Mouse (Mus musculus) cerebellum, adult 9-11 months (tissue): Measurements from ENCODE around the gene S100a16.

Source experiments
- DNase-seq: peaks from one replicate; pipeline ENCODE4 v3.0.0; 2022

Gene S100a16

DNA sequence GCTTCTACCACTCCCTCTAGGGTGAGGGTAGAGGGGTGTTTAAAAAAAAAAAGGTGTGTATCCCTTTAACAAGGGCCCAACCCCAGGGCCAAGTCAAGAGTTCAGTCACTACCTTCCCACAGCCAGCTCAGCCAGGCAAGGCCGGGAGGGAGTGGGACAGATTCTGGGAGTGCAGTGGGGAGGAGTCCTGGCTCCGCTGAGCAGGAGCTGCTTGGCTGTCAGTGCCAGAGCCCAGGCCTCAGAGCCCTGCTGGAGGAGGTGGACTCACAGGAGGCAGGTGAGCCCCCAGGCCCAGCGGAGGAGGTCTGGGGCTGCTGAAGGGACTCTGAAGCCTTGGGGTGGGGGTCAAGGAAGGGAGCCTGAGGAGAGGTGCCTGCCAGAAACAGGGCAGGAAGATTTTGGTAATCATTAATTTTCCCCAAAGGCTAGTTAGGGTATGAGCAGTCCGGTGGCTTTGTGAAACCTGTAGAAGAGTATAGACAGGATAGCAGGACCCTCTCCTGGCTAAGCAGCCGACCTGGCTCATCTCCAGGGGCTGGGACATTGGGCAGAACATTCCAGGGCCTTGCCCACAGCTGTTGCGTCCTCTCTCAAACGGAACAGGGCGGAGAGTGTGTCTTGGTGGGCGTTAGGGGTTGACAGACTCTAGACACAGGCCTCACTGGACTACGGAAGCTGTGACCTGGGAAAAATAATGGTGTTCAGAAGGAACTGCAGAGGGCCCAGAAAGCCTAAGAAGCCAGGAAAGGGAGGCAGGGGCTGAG, at the start of gene S100a16:
Gene S100a16, plus strand, starts transcription at position 114 of the 764 bp plus-strand sequence.
- peak; percentile 81 for DNase-seq

DNA sequence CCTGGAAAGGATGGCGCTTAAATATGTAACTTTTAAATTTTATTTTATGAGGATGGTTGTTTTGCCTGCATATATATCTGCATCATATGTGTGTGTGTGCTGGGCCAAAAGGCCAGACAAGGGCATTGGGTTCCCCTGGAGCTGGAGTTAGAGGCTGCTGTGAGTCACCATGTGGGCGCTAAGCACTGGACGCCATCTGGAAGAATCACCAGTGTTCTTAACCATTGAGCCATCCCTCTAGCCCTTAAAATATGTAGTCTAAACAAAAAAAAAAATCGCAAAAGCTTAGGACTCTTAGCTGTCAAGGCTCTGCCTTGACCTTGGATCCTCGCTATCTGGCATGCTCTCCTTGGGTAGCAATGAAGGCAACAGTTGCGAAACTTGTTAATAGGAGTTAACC, 48.5 kb upstream of the S100a16 start:
- DNase-seq, result no peak

DNA sequence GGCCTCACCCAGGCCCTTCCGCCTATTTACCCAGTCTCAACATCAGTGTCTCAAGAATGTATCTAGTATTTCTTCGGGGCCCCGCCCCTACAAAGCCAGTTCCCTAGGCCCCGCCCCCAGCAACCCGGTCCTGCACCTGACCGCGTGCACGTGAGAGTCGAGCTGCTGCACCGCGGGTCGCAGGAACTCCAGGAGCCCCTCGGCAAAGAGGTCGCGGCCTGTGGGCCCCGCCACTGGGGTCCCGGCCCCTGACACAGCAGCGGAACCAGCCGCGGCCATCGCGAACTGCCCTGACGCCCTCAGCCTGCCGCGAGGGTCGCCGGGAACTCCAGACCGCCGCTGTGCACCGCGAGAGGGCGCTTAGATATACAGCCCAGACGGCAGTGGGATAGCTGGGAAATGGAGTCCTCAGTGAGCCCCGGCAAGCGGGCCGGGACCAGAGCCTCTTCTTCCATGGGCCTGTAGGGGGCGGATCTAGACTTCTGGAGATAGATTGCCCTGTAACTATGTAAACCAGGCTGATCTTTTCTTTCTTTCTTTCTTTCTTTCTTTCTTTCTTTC, 46.3 kb upstream of the S100a16 start, which contains the start of gene Snapin:
Gene Snapin, minus strand, starts transcription at position 338 of the 561 bp plus-strand sequence.
- peak; percentile 94 for DNase-seq

DNA sequence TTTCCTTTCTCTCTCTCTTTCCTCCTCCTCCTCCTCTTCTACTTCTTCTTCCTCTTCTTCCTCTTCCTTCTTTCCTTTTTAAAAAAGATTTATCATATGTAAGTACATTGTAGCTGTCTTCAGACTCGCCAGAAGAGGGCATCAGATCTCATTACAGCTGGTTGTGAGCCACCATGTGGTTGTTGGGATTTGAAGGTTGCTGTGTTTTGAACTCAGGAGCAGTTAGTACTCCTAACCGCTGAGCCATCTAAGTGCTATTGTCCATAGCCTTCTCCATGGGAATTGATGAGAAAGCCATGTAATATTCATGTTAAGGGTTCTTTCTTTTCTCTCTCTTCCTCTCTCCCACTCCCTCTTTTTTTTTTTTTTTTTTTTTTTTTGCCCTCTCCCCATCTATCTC, 45.7 kb upstream of the S100a16 start:
- peak; percentile 61 for DNase-seq

DNA sequence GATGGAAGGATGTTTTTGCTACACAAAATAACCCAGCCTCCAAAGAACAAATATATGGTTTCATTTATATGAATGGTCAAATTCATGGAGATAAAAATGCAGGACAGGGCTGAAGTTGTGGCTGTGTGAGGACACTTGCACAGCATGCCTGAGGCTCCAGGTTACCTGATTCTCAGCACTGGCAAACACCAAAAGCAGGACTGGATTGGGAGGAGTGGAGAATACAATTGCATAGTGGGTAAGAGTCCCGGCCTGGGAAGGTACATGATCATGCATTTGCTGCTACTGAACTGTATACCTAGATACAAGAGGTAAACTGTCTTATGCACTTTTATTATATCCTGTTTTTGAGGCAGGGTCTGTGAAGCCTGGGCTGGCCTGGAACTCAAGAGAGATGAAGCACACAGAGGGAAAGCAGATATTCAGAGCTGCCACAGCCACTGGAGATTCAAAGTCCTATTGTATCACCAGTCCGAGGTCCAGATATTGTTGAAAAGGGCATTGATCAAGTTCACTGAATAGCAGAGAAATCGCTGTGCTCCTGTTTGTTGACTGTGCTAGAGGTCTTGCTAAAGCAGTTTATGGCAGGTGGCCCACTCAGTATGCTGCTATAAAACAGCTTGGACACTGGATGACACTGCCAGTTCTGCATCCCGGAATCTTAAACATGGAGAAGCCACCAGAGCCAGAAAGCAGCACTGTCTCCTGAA, 43.1 kb upstream of the S100a16 start:
- no peak for DNase-seq

DNA sequence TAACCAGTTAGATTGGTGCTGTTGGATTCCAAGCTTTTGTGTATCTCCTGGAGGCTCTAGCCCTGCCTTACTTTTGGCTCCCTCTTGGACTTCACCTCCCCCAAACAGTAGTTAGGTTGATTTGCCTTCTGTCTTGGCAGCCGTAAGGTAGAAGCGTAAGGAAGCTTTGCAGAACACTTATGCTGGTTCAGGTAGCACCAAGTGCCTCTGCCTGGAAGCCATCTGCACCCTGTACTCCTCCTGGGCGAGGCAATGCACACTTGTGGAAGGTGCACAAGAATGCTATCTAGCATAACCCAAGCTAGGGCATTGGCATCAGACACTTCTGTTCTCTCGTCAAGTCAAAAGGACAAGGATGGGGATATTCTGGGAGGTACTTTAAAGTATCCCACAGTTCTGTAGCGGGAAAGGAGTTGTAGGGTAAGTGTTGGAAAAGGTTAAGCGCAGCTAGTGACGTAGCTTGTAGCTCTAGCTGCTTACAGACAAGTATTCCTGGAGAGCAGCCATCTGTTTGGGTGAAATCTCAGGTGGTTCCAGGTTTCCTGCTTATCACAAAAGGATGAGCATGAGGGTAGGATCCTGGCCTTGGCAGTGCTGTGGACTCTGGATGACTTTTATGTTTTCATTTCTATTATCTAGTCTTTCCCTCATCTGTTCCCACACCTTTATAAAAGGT, 41.1 kb upstream of the S100a16 start:
- no peak for DNase-seq

DNA sequence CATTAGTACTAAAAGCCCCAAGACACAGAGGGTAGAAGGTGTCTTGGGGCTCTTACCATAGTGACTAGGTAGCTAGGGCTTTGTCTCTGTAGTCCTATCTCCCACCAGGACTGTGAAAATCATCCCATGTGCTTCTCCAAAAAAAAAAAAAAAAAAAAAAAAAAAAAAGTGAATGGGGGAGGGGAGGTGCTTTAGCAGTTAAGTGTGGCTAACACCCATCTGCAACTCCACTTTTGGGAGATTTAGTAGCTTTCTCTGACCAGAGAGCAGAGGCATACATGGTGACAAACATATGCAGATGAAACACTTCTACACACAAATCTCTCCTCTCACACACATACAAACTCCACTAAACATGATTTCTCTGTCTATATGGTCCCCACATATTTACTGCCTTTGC, 39.5 kb upstream of the S100a16 start:
- no peak for DNase-seq

DNA sequence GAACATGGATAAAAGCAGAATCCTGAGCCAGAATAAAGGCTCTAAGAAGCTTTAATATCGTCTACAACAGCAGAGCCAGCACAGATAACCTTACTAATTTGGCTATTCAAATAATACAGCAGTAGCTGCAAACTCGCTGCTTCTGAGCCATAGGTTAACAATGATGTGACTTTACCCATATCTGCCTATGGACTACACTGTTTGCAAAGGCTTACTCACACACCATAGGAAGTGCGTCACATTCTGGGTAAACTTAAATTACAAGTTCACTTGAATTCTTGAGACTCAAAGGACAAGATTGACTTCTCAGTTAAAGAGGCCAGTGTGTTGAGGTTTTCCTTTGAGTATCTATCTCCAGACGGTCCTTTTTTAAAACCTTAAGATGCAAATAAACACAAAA, 33.6 kb upstream of the S100a16 start:
- no peak for DNase-seq

DNA sequence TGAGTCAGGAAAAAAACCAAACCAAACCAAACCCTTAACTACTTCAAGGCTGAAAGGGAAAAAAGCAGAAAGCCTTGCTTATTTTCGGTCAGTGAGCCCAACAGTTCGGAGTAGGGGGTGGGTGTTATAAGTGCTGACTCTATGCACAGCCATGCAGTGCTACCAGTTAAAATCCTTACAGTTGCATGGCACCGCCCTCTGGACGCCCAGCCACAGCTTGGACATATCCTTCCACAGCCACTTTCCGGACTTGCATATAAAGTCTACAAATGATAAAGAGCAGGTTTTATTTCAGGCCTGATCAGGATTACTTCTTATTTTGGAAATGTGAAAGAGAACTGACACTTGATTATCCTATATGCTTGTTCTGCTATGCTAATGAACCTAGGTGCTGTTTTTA, 31.8 kb upstream of the S100a16 start:
- DNase-seq, result no peak

DNA sequence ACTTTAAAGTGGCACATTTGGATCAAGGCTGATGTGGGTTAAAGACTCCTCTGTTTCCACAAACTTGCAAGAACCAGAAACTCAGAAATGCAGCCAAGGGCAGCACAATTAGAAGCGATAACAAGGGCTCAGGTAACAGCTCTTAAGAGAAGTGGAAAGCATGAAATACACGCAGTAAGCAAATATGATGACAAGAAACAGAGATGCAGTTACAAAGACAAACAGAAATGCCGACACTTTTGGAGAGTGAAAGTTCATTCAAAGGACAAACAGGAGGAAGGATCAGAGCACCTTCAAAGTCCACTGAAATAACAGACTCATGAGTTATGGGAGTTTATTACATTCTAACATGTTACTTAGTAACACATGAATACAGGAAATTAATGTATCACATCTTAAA, 30.7 kb upstream of the S100a16 start:
- DNase-seq, result no peak

DNA sequence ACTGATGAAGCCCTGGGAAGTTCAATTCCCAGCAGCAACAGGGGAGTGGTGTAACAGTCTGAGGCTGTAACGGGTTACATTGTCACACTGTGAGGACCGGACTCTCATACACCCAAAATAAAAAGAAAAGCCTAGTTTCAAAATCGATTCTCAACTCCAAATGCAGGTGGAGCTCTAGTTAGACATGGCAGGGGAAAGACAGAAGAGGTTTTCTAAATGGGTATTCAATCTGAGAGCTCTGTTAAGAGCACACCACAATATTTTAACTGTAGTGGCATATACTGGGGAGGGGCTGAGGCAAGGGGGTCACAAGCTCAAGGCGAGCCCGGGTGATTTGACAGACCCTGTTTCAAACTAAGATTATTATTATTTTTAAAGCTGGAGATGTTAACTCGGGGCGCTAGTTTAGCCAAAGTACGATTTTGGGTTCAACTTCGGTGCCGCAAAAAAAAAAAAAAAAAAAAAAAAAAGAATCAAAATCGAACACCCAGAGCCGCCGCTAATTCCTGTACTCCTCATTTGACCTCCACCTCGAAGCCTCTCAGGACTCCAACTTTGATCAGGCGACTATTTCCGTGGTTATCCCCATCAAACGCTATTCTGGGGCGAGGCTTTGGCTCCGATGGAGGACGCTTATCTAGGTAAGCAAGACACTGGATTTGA, 28.6 kb upstream of the S100a16 start:
- no peak for DNase-seq

DNA sequence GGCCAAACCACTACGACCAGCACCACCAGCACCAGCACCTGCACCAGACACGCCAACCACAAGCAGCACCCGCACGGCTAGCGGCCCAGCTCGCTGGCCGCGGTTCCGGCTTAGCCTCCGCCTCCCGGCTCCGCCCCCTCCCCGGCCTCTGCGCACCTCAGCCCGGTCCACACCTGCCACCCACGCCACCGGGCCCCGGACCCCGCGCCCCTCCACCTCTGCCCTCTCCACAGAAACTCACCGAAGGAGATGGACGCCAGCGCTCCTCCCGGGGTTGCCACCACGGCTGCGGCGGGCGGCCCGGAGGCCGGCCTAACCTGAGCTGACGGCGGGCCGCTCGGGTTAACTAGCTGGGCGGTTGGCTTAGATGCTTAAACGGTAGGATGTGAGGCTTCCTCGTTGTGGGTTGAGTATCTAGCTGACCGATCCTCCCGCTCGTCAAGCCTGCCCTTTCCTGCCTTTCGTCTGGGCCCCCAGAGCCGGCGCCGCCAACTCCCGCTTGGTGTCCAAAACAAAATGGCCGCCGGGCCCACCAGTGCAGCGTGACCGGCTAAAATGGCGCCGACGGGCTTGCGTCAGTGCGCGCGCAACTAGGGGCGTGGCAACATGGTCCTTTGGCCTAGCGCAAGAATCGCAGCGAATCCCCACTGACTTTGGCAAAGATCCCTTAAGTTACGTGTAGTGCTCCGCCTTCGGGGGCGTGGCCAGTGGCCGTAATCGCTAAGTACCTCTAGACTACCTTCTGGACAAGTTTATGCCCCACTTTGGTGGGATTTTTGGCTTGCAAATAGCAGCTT, 27.9 kb upstream of the S100a16 start, which contains the start of gene Chtop:
Gene Chtop, minus strand, starts transcription at position 549 of the 797 bp plus-strand sequence.
- DNase-seq, result peak; percentile 99

DNA sequence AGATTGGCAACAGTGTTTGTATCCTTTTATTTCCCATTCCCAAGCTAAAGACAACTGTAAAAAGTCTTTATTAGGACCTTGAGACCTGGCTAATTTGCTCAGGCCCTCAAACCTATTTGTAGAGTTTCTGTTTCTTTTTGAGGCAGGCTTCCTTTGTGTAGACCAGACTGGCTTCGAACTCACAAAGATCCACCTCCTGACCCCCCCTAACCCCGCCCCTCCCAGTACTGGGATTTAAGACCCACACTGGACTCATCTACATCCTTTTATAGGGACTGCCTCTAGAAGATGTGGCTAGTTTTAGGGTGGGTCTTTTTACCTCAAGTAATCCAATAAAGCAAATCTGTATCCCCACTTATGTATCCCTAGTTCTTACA, 27.3 kb upstream of the S100a16 start:
- DNase-seq, result no peak

DNA sequence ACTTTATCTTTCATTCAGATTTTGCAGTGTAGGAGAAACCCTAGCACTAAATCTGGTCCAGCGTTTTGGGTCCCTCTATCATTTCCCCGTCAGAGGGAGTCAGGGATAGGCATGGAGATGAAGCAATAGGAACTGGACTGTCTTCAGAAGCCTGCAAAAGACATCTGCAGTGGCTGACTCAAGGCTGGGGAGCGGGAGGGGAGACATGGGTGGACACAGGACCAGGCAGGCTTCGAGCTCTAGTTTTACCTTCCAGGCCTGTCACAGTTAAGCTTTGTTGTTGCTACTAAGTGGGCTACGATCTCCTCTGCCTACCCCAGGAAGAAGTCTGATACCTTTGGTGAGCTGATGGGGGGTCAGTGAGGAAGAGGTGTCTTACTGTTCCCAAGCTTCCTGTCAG, 24.8 kb upstream of the S100a16 start:
- DNase-seq, result no peak

DNA sequence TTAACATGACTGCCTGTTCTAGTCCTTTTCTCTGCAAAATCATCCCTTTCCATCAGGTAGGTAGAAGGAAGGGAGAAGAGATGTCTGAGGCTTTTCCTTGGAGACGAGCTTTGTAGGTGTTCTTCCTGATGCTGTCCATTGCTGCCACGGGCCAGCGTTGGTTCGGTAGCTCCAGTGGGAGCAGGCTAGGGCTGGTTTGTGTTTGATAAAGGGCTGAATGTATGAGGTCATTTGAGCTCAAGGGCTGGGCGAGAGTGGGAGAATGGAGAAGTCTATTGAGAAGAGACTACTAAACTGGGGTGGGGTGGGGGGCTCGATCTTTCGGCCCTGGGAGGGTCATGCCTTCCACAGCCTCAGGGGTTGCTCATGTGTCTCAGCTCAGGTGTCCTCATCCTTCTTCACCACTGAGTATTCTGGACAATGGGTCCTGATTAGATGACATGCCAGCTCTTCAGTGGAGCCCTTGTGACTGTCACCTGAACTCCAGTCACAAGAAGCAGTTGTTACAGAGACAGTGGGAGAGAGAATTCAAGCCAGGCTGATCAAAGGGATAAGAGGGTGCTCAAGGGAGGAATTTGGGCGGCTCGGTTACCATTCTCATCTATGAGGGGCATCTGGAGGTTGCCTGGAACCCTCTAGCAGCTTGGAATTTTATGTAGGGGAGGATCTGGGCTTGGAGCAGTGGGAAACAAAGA, 24.0 kb upstream of the S100a16 start:
- no peak for DNase-seq

DNA sequence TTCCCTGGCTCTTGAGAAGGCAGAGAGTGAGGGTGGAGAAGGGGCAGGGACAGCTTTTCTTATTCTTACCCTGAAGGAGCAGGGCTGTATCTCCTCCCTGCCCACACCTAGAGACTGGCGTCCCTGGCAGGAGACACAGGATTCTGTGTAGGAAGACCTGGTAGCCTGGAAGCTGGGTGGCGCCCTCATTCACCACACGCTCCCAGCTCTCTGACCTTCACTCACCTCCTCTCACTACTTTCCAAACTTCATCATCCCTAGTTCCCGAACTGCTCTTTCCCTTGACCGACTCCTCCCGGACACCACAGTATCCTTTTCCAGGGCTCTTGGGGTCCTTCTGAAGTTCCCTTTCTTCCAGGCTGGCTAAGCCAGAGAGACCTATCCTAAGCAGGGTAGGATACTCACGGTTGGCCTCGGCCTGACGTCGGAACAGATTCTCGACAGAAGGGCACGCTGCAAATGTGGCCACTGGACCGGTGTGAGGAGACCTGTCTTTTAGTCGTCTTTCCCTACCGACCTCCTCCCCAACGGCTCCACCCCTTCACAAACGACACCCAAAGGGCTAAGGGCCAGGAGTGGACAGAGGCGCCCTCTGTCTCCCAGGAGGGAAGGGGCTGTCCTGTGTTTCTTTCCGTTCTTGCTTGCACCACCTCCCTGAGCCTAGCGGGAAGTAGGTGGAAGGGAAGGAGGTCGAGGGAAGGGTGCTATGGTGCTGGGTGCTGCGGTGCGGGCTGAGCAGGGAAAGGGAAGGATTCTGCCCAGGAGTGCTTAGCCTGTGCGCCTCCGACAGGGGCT, 23.1 kb upstream of the S100a16 start, which contains the start of the genes S100a1 and S100a13:
Gene S100a1, minus strand, starts transcription at position 597 of the 795 bp plus-strand sequence.
Gene S100a13, plus strand, starts transcription at position 640 of the 795 bp plus-strand sequence.
- DNase-seq, result peak; percentile 58

DNA sequence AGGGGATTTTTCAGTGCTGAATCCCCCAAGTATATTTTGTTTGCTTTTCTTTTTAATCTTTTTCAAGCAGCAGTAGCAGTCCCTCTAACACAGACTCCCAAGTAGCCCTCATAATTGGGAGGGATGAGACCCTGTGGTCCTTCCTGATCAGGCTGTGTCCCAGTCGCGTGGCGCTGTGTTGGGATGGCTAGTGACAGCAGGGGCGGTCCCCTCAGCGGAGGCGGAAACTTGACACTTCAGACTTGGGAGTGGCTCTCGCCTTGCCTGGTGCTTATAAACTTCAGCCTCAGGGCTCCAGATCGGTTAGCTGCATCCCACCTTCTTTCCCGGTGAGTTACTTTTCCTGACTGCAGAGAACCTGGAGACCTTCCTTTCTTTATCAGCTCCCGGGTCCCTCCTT, 22.4 kb upstream of the S100a16 start:
- no peak for DNase-seq

DNA sequence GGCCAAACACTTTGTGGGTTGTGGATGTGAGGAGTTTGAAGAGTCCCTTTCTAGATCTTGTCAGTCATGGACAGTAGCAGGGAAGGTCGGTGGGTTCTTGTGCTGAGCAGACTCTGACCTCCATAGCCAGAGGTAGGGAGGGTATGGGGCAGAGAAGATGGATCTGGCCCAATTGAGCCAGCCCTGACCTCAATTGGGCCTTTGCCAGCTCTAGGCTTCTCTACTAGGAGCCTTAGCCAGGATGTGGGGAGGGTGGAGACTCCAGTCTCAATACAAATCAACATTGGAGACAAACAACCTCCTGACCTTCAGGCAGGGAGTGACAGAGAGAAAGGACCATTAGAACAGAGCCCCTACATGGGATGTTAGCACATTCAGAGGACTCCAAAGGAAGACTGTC, 21.8 kb upstream of the S100a16 start:
- no peak for DNase-seq

DNA sequence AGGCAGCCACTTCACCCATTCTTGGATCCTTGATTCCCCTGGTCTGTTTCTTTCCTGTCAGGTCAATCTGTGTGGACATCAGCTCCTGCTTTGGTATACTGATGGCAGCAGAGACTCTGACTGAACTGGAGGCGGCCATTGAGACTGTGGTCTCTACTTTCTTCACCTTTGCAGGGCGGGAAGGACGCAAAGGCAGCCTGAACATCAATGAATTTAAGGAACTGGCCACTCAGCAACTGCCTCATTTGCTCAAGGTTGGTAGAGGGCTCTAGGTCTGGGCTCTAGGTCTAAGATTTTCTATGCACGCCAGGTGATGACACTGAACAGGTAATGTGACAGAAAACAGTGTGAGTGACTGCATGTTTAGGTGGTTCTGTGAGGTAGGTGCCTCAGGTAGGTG, 21.3 kb upstream of the S100a16 start:
- DNase-seq, result no peak

DNA sequence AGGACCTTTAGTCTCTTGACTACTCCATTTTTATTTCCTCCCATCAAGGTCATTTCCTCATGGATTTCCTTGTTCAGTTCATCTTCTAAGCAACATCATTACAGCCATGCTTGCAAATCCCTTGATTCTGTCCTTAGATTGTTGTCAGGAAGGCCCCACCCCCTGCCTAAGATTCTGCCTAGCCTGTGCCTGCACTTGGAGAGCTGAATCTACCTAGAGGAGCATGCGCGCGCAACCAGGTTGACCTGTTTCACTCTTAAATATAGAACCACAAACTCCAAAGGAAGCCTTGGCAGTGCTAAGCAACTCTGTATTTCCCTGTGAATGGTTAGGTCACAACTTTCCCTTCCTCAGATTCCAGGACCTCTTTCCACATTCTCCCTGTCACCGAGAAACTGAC, 19.3 kb upstream of the S100a16 start:
- no peak for DNase-seq
